30 mouse cellular contexts compared by ENCODE assay signal in the genomic region with DNA sequence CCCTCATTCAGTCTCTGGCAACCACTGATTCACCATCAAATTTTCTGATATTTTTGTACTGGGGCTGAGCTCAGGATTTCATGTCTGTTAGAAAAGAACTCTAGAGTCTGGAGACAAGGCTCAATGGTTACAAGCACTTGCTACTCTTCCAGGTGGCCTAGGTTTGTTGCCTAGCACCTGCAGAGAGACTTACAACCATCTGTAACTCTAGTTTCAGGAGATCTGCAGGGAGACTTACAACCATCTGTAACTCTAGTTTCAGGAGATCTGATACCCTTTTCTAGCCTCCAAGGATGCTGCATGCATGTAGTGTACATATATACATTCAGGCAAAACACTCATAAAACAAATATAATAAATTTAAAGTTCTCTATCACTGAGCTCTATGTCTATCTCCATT.
"Had no signal": no experiment of that assay in that cellular context is flagged by ENCODE, and none has a peak within 500 bp of the region (broad histone marks: within the 10 kb centered on the region; RNA-seq: fewer than 3 reads in every experiment).

No protein-coding gene starts in this region.

- H3K27me3 ChIP-seq: limb, embryonic 12.5 days; limb, embryonic 13.5 days; limb, embryonic 15.5 days; liver, embryonic 12.5 days; liver, embryonic 13.5 days; liver, embryonic 15.5 days; lung, embryonic 15.5 days; megakaryocyte, embryonic 14.5 days; midbrain, embryonic 12.5 days; midbrain, embryonic 13.5 days; midbrain, embryonic 15.5 days; neural tube, embryonic 12.5 days had no signal

- H3K4me2 ChIP-seq: limb, embryonic 12.5 days; limb, embryonic 13.5 days; limb, embryonic 15.5 days; liver, embryonic 11.5 days; liver, embryonic 12.5 days; liver, embryonic 13.5 days; liver, embryonic 15.5 days; lung, embryonic 14.5 days; lung, embryonic 15.5 days; midbrain, embryonic 11.5 days; midbrain, embryonic 12.5 days; midbrain, embryonic 13.5 days; midbrain, embryonic 15.5 days; neural tube, embryonic 12.5 days had no signal

- H3K4me3 ChIP-seq: limb, embryonic 10.5 days; limb, embryonic 12.5 days; limb, embryonic 13.5 days; limb, embryonic 15.5 days; liver, embryonic 12.5 days; liver, embryonic 13.5 days; liver, embryonic 15.5 days; lung, embryonic 15.5 days; megakaryocyte, embryonic 14.5 days; midbrain, embryonic 10.5 days; midbrain, embryonic 12.5 days; midbrain, embryonic 13.5 days; midbrain, embryonic 15.5 days; myocyte; neural tube, embryonic 12.5 days had no signal

- H3K9ac ChIP-seq: limb, embryonic 12.5 days; limb, embryonic 13.5 days; limb, embryonic 15.5 days; liver, embryonic 12.5 days; liver, embryonic 13.5 days; liver, embryonic 14.5 days; liver, embryonic 15.5 days; liver, postnatal 0 days; lung, embryonic 14.5 days; lung, embryonic 15.5 days; midbrain, embryonic 12.5 days; midbrain, embryonic 13.5 days; midbrain, embryonic 15.5 days; neural tube, embryonic 12.5 days had no signal

- H3K27ac ChIP-seq: limb, embryonic 10.5 days; limb, embryonic 12.5 days; limb, embryonic 13.5 days; limb, embryonic 15.5 days; liver, embryonic 12.5 days; liver, embryonic 13.5 days; liver, embryonic 14.5 days; liver, embryonic 15.5 days; lung, embryonic 15.5 days; macrophage; midbrain, embryonic 10.5 days; midbrain, embryonic 12.5 days; midbrain, embryonic 13.5 days; midbrain, embryonic 15.5 days; neural tube, embryonic 12.5 days had no signal

- H3K4me1 ChIP-seq: limb, embryonic 10.5 days; limb, embryonic 12.5 days; limb, embryonic 13.5 days; limb, embryonic 15.5 days; liver, embryonic 12.5 days; liver, embryonic 13.5 days; liver, embryonic 15.5 days; lung, embryonic 15.5 days; megakaryocyte, embryonic 14.5 days; midbrain, embryonic 10.5 days; midbrain, embryonic 12.5 days; midbrain, embryonic 13.5 days; midbrain, embryonic 15.5 days; neural tube, embryonic 12.5 days had no signal

- H3K9me3 ChIP-seq: limb, embryonic 10.5 days; limb, embryonic 12.5 days; limb, embryonic 13.5 days; limb, embryonic 15.5 days; liver, embryonic 12.5 days; liver, embryonic 13.5 days; liver, embryonic 15.5 days; lung, embryonic 15.5 days; midbrain, embryonic 12.5 days; midbrain, embryonic 13.5 days; midbrain, embryonic 15.5 days; neural tube, embryonic 12.5 days had no signal

- DNase-seq: left cerebral cortex, postnatal 4 days; liver; liver, embryonic 13.5 days; liver, postnatal 0 days; lung, adult 18-20 months; lung, adult 2 months; lung, embryonic 14.5 days; lung, postnatal 10 days; lung, postnatal 14 days; lung, postnatal 36 days; lung, postnatal 4 days; midbrain, embryonic 14.5 days had no signal

- H3K36me3 ChIP-seq: limb, embryonic 10.5 days; limb, embryonic 12.5 days; limb, embryonic 13.5 days; limb, embryonic 15.5 days; liver, embryonic 12.5 days; liver, embryonic 13.5 days; liver, embryonic 15.5 days; lung, embryonic 15.5 days; midbrain, embryonic 10.5 days; midbrain, embryonic 12.5 days; midbrain, embryonic 13.5 days; midbrain, embryonic 15.5 days; neural tube, embryonic 12.5 days had no signal
